Mouse (Mus musculus) MEL (cell line): ENCODE data around the gene Gnai2. TPM values are rescaled to one million over a fixed set of nuclear protein-coding genes. Genes with fewer than 3 reads are reported as not detected.
"Not testable (repeated sequence)": the region's sequence is repeated elsewhere in the genome, so short reads cannot be mapped to it uniquely, and the experiment has no call there.

ENCODE experiments used
- DNase-seq: peaks from one replicate; pipeline ENCODE4 v3.0.0; 2011; ENCODE audit warnings: low read depth, low spot score
- H3K27ac ChIP-seq: 2 replicates; pipeline ENCODE4 v1.5.1; 2012; ENCODE audit warnings: low read depth, mild to moderate bottlenecking, control low read depth, low read length, moderate library complexity; ENCODE audit not compliant: control insufficient read depth
- H3K27me3 ChIP-seq, 2 experiments: fragments of 150-350 bp in 1 of 2; sonication (generic) in 1 of 2; 2 replicates each; pipeline ENCODE4 v1.6.1; 2012; ENCODE audit warnings: low read length in 2 of 2, mild to moderate bottlenecking in 2 of 2, improper control_type of control experiment in 1 of 2, moderate library complexity in 1 of 2; ENCODE audit not compliant: insufficient read depth in 2 of 2, control insufficient read depth in 1 of 2
- H3K36me3 ChIP-seq, 2 experiments: 2 replicates each; pipeline ENCODE4 v1.6.1; 2012 to 2014; ENCODE audit warnings: low read length in 2 of 2, improper control_type of control experiment in 1 of 2, inconsistent platforms in 1 of 2, mild to moderate bottlenecking in 1 of 2; ENCODE audit not compliant: insufficient read depth in 2 of 2, control insufficient read depth in 1 of 2
- H3K4me1 ChIP-seq, 2 experiments: fragments of 150-350 bp in 1 of 2; sonication (generic) in 1 of 2; 2 replicates each; pipeline ENCODE4 v1.6.1; 2012; ENCODE audit warnings: low read length in 2 of 2, improper control_type of control experiment in 1 of 2, mild to moderate bottlenecking in 1 of 2; ENCODE audit not compliant: insufficient read depth in 2 of 2, control insufficient read depth in 1 of 2
- H3K4me3 ChIP-seq, 2 experiments: fragments of 150-350 bp in 1 of 2; sonication (generic) in 1 of 2; 2 replicates each; pipeline ENCODE4 v1.5.1; 2012; ENCODE audit warnings: low read depth in 2 of 2, low read length in 2 of 2, mild to moderate bottlenecking in 2 of 2, moderate library complexity in 2 of 2, control low read depth in 1 of 2, improper control_type of control experiment in 1 of 2; ENCODE audit not compliant: control insufficient read depth in 1 of 2, insufficient read depth in 1 of 2
- H3K79me2 ChIP-seq: 2 replicates; pipeline ENCODE4 v1.6.1; 2012; ENCODE audit warnings: mild to moderate bottlenecking, low read length, moderate library complexity; ENCODE audit not compliant: control insufficient read depth, poor library complexity, insufficient read depth
- H3K9ac ChIP-seq: 2 replicates; pipeline ENCODE4 v1.6.1; 2012; ENCODE audit warnings: low read depth, mild to moderate bottlenecking, control low read depth, low read length, moderate library complexity; ENCODE audit not compliant: control insufficient read depth, poor library complexity, severe bottlenecking
- H3K9me3 ChIP-seq: fragments of 150-350 bp; sonication (generic); replicated peaks from 2 replicates; pipeline ENCODE4 v1.6.1; 2012; ENCODE audit warnings: mild to moderate bottlenecking, low read length, improper control_type of control experiment, moderate library complexity; ENCODE audit not compliant: insufficient read depth
- CTCF ChIP-seq, 3 experiments: IDR thresholded peaks in 2 of 3; conservative IDR thresholded peaks in 1 of 3; 2 replicates each; pipeline ENCODE4 v1.5.1; 2011 to 2012; ENCODE audit warnings: low read length in 3 of 3, low read depth in 2 of 3, mild to moderate bottlenecking in 2 of 3, improper control_type of control experiment in 1 of 3, inconsistent platforms in 1 of 3, mixed read lengths in 1 of 3, moderate library complexity in 1 of 3; ENCODE audit not compliant: control insufficient read depth in 1 of 3, insufficient read depth in 1 of 3, poor library complexity in 1 of 3, severe bottlenecking in 1 of 3
- GATA1 ChIP-seq: IDR thresholded peaks from 2 replicates; pipeline ENCODE4 v1.6.1; 2011; ENCODE audit warnings: low read depth, low read length, improper control_type of control experiment
- RAD21 ChIP-seq: IDR thresholded peaks from 2 replicates; pipeline ENCODE4 v1.6.1; 2011; ENCODE audit warnings: mild to moderate bottlenecking, low read depth, low read length, improper control_type of control experiment
- SMC3 ChIP-seq: IDR thresholded peaks from 2 replicates; pipeline ENCODE4 v1.6.1; 2011; ENCODE audit warnings: low read depth, low read length, improper control_type of control experiment
- TBP ChIP-seq: IDR thresholded peaks from 2 replicates; pipeline ENCODE4 v1.8.0; 2011; ENCODE audit warnings: low read depth, low read length, improper control_type of control experiment
- ZC3H11A ChIP-seq: IDR thresholded peaks from 2 replicates; pipeline ENCODE4 v1.6.1; 2012; ENCODE audit warnings: low read depth, mild to moderate bottlenecking, inconsistent platforms, low read length, improper control_type of control experiment
- polyA plus RNA-seq, 2 experiments: library from polyadenylated mRNA; stranded (reverse) in 1 of 2; unstranded in 1 of 2; fragments of >175 nt in 1 of 2; fragments of >200 nt in 1 of 2; gene quantifications; 2 replicates each; pipeline versions ENCODE4 v1.2.1 to v1.2.4; 2012; ENCODE audit warnings: low replicate concordance in 2 of 2, low read depth in 1 of 2; ENCODE audit not compliant: insufficient read length in 2 of 2, insufficient read depth in 1 of 2, missing spikeins in 1 of 2
- total RNA-seq: library from RNA; depleted of rRNA; stranded (reverse); fragments of 300-350 nt; gene quantifications from 2 replicates; pipeline ENCODE4 v1.2.3, GENCODE M21; 2012

Gene Gnai2
- total and polyA plus RNA-seq, 3 experiments: 129 to 335 (median 137) TPM

DNA sequence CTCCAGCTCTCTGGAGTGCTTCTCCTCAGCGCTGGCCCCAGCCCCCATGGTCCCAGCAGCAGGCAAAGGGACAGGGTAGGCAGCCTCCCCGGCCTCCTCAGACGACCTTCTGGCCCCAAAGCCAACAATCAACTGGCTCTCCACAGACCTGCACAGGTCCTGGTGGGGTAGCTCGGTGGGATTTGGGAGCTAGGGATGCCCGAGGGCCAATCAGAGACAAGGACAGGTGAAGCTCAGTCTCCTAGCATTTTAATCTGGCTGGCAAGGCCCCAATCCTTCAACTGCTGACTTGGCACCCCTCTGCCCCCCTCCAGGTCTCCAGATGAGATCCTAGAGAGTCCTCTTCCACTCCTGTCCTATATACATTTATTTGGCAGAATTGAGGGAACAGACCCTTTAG, 44.3 kb upstream of the Gnai2 start, which contains the start of gene Gnat1:
Gene Gnat1, minus strand, starts transcription at position 212 of the 400 bp plus-strand sequence.
- Histone ChIP-seq H3K27me3 (peaks cover 0 to 6% of the 10 kb centered on the region in 2 experiments; a peak in 2 of 4 replicates), H3K4me1 (0 out of 4 replicates have a peak, but pooled peaks cover 0 to 5% of the 10 kb centered on the region in 2 experiments), H3K9me3 (no peaks in the 10 kb centered on the region), H3K27ac (no peak within 1 kb of the TSS), H3K9ac (no peak within 1 kb of the TSS), H3K36me3 (0 out of 4 replicates have a peak, but pooled peaks cover 0 to 2% of the 10 kb centered on the region in 2 experiments), H3K4me3 (no peak within 1 kb of the TSS), H3K79me2 (no peaks in the 10 kb centered on the region)
- no peak for DNase-seq
- no peak for TF ChIP-seq GATA1

DNA sequence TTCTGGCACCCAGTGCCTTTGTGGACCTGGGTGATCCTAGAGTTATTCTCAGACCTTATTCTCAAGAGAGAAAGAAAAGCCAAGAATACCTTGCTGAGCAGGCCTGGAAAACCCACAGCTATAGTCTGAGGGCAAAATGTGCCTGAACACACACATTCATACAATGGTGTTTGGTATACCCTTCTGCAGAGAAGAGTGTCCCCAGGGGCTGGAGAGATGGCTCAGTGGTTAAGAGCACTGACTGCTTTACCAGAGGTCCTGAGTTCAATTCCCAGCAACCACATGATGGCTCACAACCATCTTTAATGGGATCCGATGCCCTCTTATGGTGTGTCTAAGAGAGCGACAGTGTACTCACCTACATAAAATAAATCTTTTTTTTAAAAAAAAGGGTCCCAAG, 43.7 kb upstream of the Gnai2 start:
- 0 out of 4 replicates have a peak, but pooled peaks cover 0 to 2% of the 10 kb centered on the region in 2 experiments for H3K36me3 ChIP-seq
- H3K9me3 ChIP-seq: no peaks in the 10 kb centered on the region
- H3K4me3 ChIP-seq: no peak overlapping the region
- DNase-seq: no peak
- H3K27ac ChIP-seq: no peak overlapping the region
- no peak overlapping the region for H3K9ac ChIP-seq
- TF ChIP-seq GATA1 (no peak), TBP (peak; percentile 80)
- no peaks in the 10 kb centered on the region for H3K79me2 ChIP-seq
- H3K27me3 ChIP-seq: peaks cover 0 to 7% of the 10 kb centered on the region in 2 experiments; a peak in 2 of 4 replicates
- 0 out of 4 replicates have a peak, but pooled peaks cover 0 to 5% of the 10 kb centered on the region in 2 experiments for H3K4me1 ChIP-seq

DNA sequence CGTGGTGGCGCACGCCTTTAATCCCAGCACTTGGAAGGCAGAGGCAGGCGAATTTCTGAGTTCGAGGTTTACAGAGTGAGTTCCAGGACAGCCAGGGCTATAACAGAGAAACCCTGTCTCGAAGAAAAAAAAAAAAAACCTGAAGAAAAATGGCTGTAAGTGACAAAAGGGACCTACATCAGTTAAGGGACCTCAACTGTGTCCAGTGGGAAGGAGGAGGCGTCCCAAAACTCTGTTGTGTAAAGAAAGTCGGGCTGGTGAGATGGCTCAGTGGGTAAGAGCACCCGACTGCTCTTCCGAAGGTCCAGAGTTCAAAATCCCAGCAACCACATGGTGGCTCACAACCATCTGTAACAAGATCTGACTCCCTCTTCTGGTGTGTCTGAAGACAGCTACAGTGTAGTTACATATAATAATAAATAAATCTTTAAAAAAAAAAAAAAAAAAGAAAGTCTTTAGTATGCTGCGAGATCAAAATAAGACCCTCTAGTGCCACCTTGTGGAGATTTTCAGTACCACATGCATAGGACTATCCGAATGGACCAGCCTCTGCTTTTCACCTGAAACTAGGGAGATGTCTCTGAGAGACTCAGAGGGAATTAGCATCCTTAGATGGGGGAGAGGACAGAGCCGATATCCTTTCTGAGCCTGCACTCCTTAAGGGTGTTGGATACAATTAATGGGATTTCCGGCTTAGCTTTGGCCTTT, 42.8 kb upstream of the Gnai2 start:
- H3K4me3 ChIP-seq, H3K4me1 ChIP-seq, H3K9ac ChIP-seq, H3K79me2 ChIP-seq, H3K27ac ChIP-seq, H3K36me3 ChIP-seq, H3K9me3 ChIP-seq, H3K27me3 ChIP-seq: not testable (repeated sequence)
- DNase-seq: peak; percentile 77
- TF ChIP-seq SMC3: peak; percentile 70
- peak; percentile 50 for TF ChIP-seq RAD21
- TF ChIP-seq ZC3H11A: peak; percentile 43
- peak; percentile 43 to 72 (median 68); a peak in 5 of 6 replicates for TF ChIP-seq CTCF (IDR thresholded peaks at IDR 0.05 in 2 of 3, conservative IDR thresholded peaks at IDR 0.05 in 1 of 3; ENCODE audit: control insufficient read depth in 1 of 3, insufficient read depth in 1 of 3, low read depth in 2 of 3, low read length in 3 of 3, poor library complexity in 1 of 3, severe bottlenecking in 1 of 3)
